Mouse (Mus musculus) bone marrow macrophage, adult 2 months (primary cell): ENCODE results near the gene Mpp3.

Experiments
- CTCF ChIP-seq: IDR thresholded peaks from 2 replicates; pipeline ENCODE4 v1.5.1; 2012; ENCODE audit warnings: low read depth, mild to moderate bottlenecking, low read length, moderate library complexity
- POLR2A ChIP-seq: IDR thresholded peaks from 2 replicates; pipeline ENCODE4 v1.6.1; 2012; ENCODE audit warnings: mild to moderate bottlenecking, low read depth, low read length, borderline replicate concordance

DNA sequence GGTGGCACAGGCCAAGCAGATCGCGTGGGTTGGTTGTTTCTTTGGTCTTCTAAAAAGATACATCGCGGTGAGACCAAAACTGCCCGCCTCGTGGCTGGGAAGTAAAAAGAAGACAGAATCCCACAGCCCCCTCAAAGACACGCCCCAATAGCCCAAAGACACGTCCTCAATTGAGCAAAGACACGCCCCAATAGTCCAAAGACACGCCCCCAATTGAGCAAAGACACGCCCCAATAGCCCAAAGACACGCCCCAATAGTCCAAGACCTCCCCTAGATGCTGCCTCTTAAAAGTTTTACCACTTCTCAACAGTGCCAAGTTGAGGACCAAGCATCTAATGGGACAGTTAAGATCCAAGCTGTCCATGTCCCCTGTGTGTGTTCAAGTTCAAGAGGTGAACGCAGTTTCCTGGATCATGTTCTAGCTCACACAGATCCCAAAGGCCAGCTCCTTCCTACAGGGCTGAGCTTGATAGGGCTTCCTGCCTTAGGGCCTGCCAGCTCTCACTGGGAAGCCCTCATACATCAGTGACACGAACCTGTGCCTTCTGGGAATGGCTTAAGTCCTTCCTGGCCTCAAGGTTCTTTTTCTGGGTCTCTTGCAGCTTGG is 21.7 kb upstream of the Mpp3 start:
- TF ChIP-seq POLR2A = no peak
- TF ChIP-seq CTCF = no peak
